Mouse (Mus musculus) E14TG2a.4 (cell line): ENCODE measurements around the gene Bcl11b.

ENCODE experiments used
- CTCF ChIP-seq: conservative IDR thresholded peaks from 2 replicates; pipeline ENCODE4 v1.5.1; 2014; ENCODE audit warnings: low read length
- NANOG ChIP-seq: IDR thresholded peaks from 2 replicates; pipeline ENCODE4 v1.6.1; 2014; ENCODE audit warnings: borderline replicate concordance, low read length, mixed read lengths

- no peak for TF ChIP-seq CTCF
- no peak for TF ChIP-seq NANOG
These were observed 113.1 kb downstream of the Bcl11b start for GRCm38 (mm10) chr12:107890326-107890725.
